Mouse (Mus musculus) ES-E14 (cell line): ENCODE measurements around the gene Gm6871.

Source experiments
- HCFC1 ChIP-seq: IDR thresholded peaks from 2 replicates; pipeline ENCODE4 v1.6.1; 2012; ENCODE audit warnings: low read length, inconsistent platforms, borderline replicate concordance; ENCODE audit not compliant: insufficient read depth
- MAFK ChIP-seq: IDR thresholded peaks from 2 replicates; pipeline ENCODE4 v1.6.1; 2014; ENCODE audit warnings: mild to moderate bottlenecking, low read depth, low read length, inconsistent platforms; ENCODE audit not compliant: insufficient read depth
- ZC3H11A ChIP-seq: IDR thresholded peaks from 2 replicates; pipeline ENCODE4 v1.6.1; 2012; ENCODE audit warnings: low read depth, mild to moderate bottlenecking, inconsistent platforms, low read length, borderline replicate concordance
- ZNF384 ChIP-seq: IDR thresholded peaks from 2 replicates; pipeline ENCODE4 v1.6.1; 2012; ENCODE audit warnings: low read depth, low read length, inconsistent platforms

GRCm38 (mm10) chr7:41577956-41578355, 4.5 kb upstream of the Gm6871 start:
- TF ChIP-seq ZNF384 (no peak), MAFK (no peak), ZC3H11A (no peak), HCFC1 (no peak)
